Mouse (Mus musculus): ENCODE results near the gene Tubg2.

- TF ChIP-seq CTCF (conservative IDR thresholded peaks at IDR 0.05; ENCODE audit: insufficient read depth, insufficient read length, low read depth, low read length) (no peak), POLR2A (IDR thresholded peaks at IDR 0.05; ENCODE audit: low read depth, low read length) (no peak)
These were observed 13.8 kb downstream of the Tubg2 start for GRCm38 (mm10) chr11:101169301-101170107.
